Mouse (Mus musculus) activated CD4-positive, CD25-positive, alpha-beta regulatory T cell, adult 4 months (primary cell): Measurements from ENCODE around the gene Olfr1298. TPM values are rescaled to one million over a fixed set of nuclear protein-coding genes. Genes with fewer than 3 reads are reported as not detected.

Experiments used
- ATAC-seq: one replicate; pipeline ENCODE4 v1.8.0; 2017
- polyA plus RNA-seq, 2 experiments: library from polyadenylated mRNA; unstranded; fragments of 100-300 nt; shearing (Covaris generic); gene quantifications; one replicate each; pipeline ENCODE4 v1.2.1; 2017

The Olfr1298 gene
- not detected for polyA plus RNA-seq

- ATAC-seq: no peak
Measured at GRCm38 (mm10) chr2:111649101-111649500, at the start of gene Olfr1298. Gene Olfr1298 (minus strand): TSS chr2:111649201.

- ATAC-seq: no peak
Measured at GRCm38 (mm10) chr2:111661119-111661518, 12.1 kb upstream of the Olfr1298 start, which contains the start of gene Olfr1299. Gene Olfr1299 (plus strand): TSS chr2:111661419.

- no peak for ATAC-seq
Measured at GRCm38 (mm10) chr2:111626397-111626796, 22.6 kb downstream of the Olfr1298 start, which contains the start of gene Olfr1297. Gene Olfr1297 (minus strand): TSS chr2:111626497.

Other genes with a start within 250 kb of the Olfr1298 start
- not detected for gene Olfr1286, start 226.1 kb downstream of the Olfr1298 start, polyA plus RNA-seq
- not detected for gene Olfr1287, start 200.1 kb downstream of the Olfr1298 start, polyA plus RNA-seq
- gene Olfr1288, start 175.1 kb downstream of the Olfr1298 start, polyA plus RNA-seq: not detected
- not detected for gene Olfr1289, start 168.4 kb downstream of the Olfr1298 start, polyA plus RNA-seq
- not detected for gene Olfr1290, start 155.4 kb downstream of the Olfr1298 start, polyA plus RNA-seq
- under 1 TPM in 1 of 2 experiments, not detected in 1; 0.16 TPM for gene Olfr1291-ps1, start 152.0 kb downstream of the Olfr1298 start, polyA plus RNA-seq
- under 1 TPM in 1 of 2 experiments, not detected in 1; 0.09 TPM for gene Olfr1293-ps, start 124.0 kb downstream of the Olfr1298 start, polyA plus RNA-seq
- gene Olfr1294, start 108.9 kb downstream of the Olfr1298 start, polyA plus RNA-seq: not detected
- gene Olfr1295, start 79.5 kb downstream of the Olfr1298 start, polyA plus RNA-seq: not detected
- under 1 TPM in 1 of 2 experiments, not detected in 1; 0.11 TPM for gene Olfr1297, start 22.7 kb downstream of the Olfr1298 start, polyA plus RNA-seq
- not detected for gene Olfr1299, start 12.2 kb upstream of the Olfr1298 start, polyA plus RNA-seq
- not detected for gene Olfr1301, start 101.8 kb upstream of the Olfr1298 start, polyA plus RNA-seq
- not detected for gene Olfr1302, start 128.2 kb upstream of the Olfr1298 start, polyA plus RNA-seq
- not detected for gene Olfr1303, start 171.1 kb upstream of the Olfr1298 start, polyA plus RNA-seq
- gene Olfr1305, start 227.9 kb upstream of the Olfr1298 start, polyA plus RNA-seq: not detected